Mouse (Mus musculus) brain, embryonic 14.5 days (tissue): ENCODE results near the gene Ier5.

ENCODE experiments used
- CTCF ChIP-seq: fragments of 200-500 bp; IDR thresholded peaks from 2 replicates; pipeline ENCODE4 v1.5.1; 2012; ENCODE audit warnings: inconsistent platforms, mild to moderate bottlenecking, moderate library complexity, borderline replicate concordance; ENCODE audit not compliant: insufficient read depth, insufficient read length; ENCODE audit errors: extremely low read depth
- POLR2A ChIP-seq: fragments of 200-500 bp; IDR thresholded peaks from 2 replicates; pipeline ENCODE4 v1.6.1; 2012; ENCODE audit warnings: mild to moderate bottlenecking, inconsistent platforms, borderline replicate concordance; ENCODE audit not compliant: poor library complexity, insufficient read depth, insufficient read length, severe bottlenecking; ENCODE audit errors: extremely low read depth

DNA sequence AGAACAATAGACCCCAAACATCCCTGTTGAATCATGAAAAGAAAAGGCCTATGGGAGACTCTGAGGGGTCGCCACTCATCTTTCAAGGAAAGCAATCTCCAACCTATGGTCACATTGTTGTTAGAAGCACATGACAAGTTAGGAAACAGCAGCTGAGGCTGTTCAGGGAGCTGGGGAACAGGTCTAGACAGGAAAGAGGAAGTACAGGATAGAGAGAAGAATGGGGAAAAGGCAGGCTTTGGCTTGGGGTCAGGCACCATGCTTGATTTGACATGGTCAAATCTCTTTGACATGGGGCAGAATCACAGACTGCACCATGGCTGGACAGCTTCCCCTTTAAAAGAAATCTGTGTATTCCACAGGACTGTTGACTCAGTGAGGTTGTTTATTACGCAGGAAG lies 47.8 kb upstream of the Ier5 start:
- TF ChIP-seq CTCF (no peak), POLR2A (no peak)
